Mouse (Mus musculus) megakaryocyte, embryonic 14.5 days (primary cell): ENCODE results near the gene Gm10447. TPM values are rescaled to one million over a fixed set of nuclear protein-coding genes. Genes with fewer than 3 reads are reported as not detected.
A peak's percentile ranks its signal among the peaks of the same experiment; 100 is the strongest.

ENCODE experiments used
- H3K27me3 ChIP-seq: replicated peaks from 2 replicates; pipeline ENCODE3; 2012; ENCODE audit warnings: inconsistent platforms
- H3K36me3 ChIP-seq: replicated peaks from 2 replicates; pipeline ENCODE3; 2012; ENCODE audit warnings: low read length, inconsistent platforms, mixed read lengths
- H3K4me1 ChIP-seq: 2 replicates; pipeline ENCODE4 v1.6.1; 2012; ENCODE audit warnings: inconsistent platforms
- H3K4me3 ChIP-seq: replicated peaks from 2 replicates; pipeline ENCODE3; 2012; ENCODE audit warnings: moderate library complexity, mild to moderate bottlenecking, inconsistent platforms
- H3K9me3 ChIP-seq: 2 replicates; pipeline ENCODE4 v1.6.1; 2012; ENCODE audit warnings: inconsistent platforms
- FLI1 ChIP-seq: IDR thresholded peaks from 2 replicates; pipeline ENCODE4 v1.6.1; 2012; ENCODE audit warnings: low read length, inconsistent platforms, mixed read lengths
- GATA1 ChIP-seq: IDR thresholded peaks from 3 replicates; pipeline ENCODE4 v1.6.1; 2012; ENCODE audit warnings: mixed read lengths, low read length, inconsistent platforms, borderline replicate concordance
- polyA plus RNA-seq: library from polyadenylated mRNA; stranded (reverse); fragments of >175 nt; gene quantifications from 2 replicates; pipeline ENCODE4 v1.2.3, GENCODE M21; 2012; ENCODE audit warnings: low replicate concordance; ENCODE audit not compliant: insufficient read depth

Gm10447 gene
- polyA plus RNA-seq, 1 experiment, result not detected

GRCm38 (mm10) chr11:53448529-53448928, 8.4 kb downstream of the Gm10447 start:
- Histone ChIP-seq H3K36me3 (no peaks in the 10 kb centered on the region), H3K9me3 (no peaks in the 10 kb centered on the region), H3K27me3 (peaks cover 40% of the 10 kb centered on the region), H3K4me3 (no peak overlapping the region), H3K4me1 (peaks cover 32% of the 10 kb centered on the region)
- no peak for TF ChIP-seq GATA1
- TF ChIP-seq FLI1, result no peak

GRCm38 (mm10) chr11:53447996-53448395, 8.9 kb downstream of the Gm10447 start:
- no peak for TF ChIP-seq FLI1
- Histone ChIP-seq H3K4me3 (no peak overlapping the region), H3K9me3 (no peaks in the 10 kb centered on the region), H3K36me3 (no peaks in the 10 kb centered on the region), H3K4me1 (peaks cover 36% of the 10 kb centered on the region), H3K27me3 (peaks cover 38% of the 10 kb centered on the region)

- Histone ChIP-seq H3K4me1 (peaks cover 52% of the 10 kb centered on the region), H3K4me3 (no peak overlapping the region), H3K27me3 (peaks cover 27% of the 10 kb centered on the region), H3K36me3 (no peaks in the 10 kb centered on the region), H3K9me3 (no peaks in the 10 kb centered on the region)
- TF ChIP-seq GATA1 (no peak), FLI1 (no peak)
Observed at GRCm38 (mm10) chr11:53446183-53446582, 10.7 kb downstream of the Gm10447 start.

- no peaks in the 10 kb centered on the region for H3K9me3 ChIP-seq
- peaks cover 21% of the 10 kb centered on the region for H3K27me3 ChIP-seq
- peaks cover 55% of the 10 kb centered on the region for H3K4me1 ChIP-seq
- TF ChIP-seq GATA1 (no peak), FLI1 (no peak)
- H3K4me3 ChIP-seq, result peak overlapping the region; percentile 1
- no peaks in the 10 kb centered on the region for H3K36me3 ChIP-seq
Observed at GRCm38 (mm10) chr11:53445562-53445961, 11.3 kb downstream of the Gm10447 start.

- Histone ChIP-seq H3K27me3 (peaks cover 20% of the 10 kb centered on the region), H3K4me3 (no peak overlapping the region), H3K4me1 (peaks cover 49% of the 10 kb centered on the region), H3K9me3 (no peaks in the 10 kb centered on the region), H3K36me3 (no peaks in the 10 kb centered on the region)
- TF ChIP-seq FLI1 (no peak), GATA1 (no peak)
Observed at GRCm38 (mm10) chr11:53443861-53444260, 13.0 kb downstream of the Gm10447 start.

GRCm38 (mm10) chr11:53441921-53442320, 15.0 kb downstream of the Gm10447 start:
- Histone ChIP-seq H3K4me1 (peaks cover 51% of the 10 kb centered on the region), H3K9me3 (no peaks in the 10 kb centered on the region), H3K36me3 (no peaks in the 10 kb centered on the region), H3K4me3 (peak overlapping the region; percentile 64), H3K27me3 (peaks cover 27% of the 10 kb centered on the region)
- no peak; the same call in 2 of the 3 replicates for TF ChIP-seq GATA1
- no peak for TF ChIP-seq FLI1

- Histone ChIP-seq H3K27me3 (peaks cover 18% of the 10 kb centered on the region), H3K36me3 (no peaks in the 10 kb centered on the region), H3K4me1 (peaks cover 68% of the 10 kb centered on the region), H3K9me3 (no peaks in the 10 kb centered on the region), H3K4me3 (no peak overlapping the region)
- TF ChIP-seq FLI1 (no peak), GATA1 (no peak)
Observed at GRCm38 (mm10) chr11:53436338-53436737, 20.6 kb downstream of the Gm10447 start.

- H3K27me3 ChIP-seq, result peaks cover 18% of the 10 kb centered on the region
Observed at GRCm38 (mm10) chr11:53435504-53435903, 21.4 kb downstream of the Gm10447 start.

GRCm38 (mm10) chr11:53433057-53433456, 23.9 kb downstream of the Gm10447 start:
- peaks cover 73% of the 10 kb centered on the region for H3K4me1 ChIP-seq
- TF ChIP-seq FLI1 (no peak), GATA1 (no peak)
- peaks cover 11% of the 10 kb centered on the region for H3K36me3 ChIP-seq
- no peaks in the 10 kb centered on the region for H3K9me3 ChIP-seq
- peak overlapping the region; percentile 62 for H3K4me3 ChIP-seq
- H3K27me3 ChIP-seq, result peaks cover 7% of the 10 kb centered on the region

More at GRCm38 (mm10) chr11:53435504-53435903, 21.4 kb downstream of the Gm10447 start:
- Histone ChIP-seq H3K36me3 (no peaks in the 10 kb centered on the region), H3K9me3 (no peaks in the 10 kb centered on the region), H3K4me3 (no peak overlapping the region), H3K4me1 (peaks cover 63% of the 10 kb centered on the region)
- no peak for TF ChIP-seq FLI1
- TF ChIP-seq GATA1, result no peak

GRCm38 (mm10) chr11:53431347-53432056, 25.4 kb downstream of the Gm10447 start:
- peaks cover 64% of the 10 kb centered on the region for H3K4me1 ChIP-seq
- H3K36me3 ChIP-seq, result peaks cover 20% of the 10 kb centered on the region
- peak overlapping the region; percentile 98 for H3K4me3 ChIP-seq
- no peaks in the 10 kb centered on the region for H3K27me3 ChIP-seq
- no peak for TF ChIP-seq GATA1
- no peak for TF ChIP-seq FLI1
- H3K9me3 ChIP-seq, result no peaks in the 10 kb centered on the region
